Mouse (Mus musculus) liver, embryonic 12.5 days (tissue): ENCODE measurements around the gene Kcnk10. TPM values are rescaled to one million over a fixed set of nuclear protein-coding genes. Genes with fewer than 3 reads are reported as not detected.
A peak's percentile ranks its signal among the peaks of the same experiment; 100 is the strongest.

Source experiments
- ATAC-seq: fragments of 200-750 bp; cut with Nextera tagmentation; 2 replicates; pipeline ENCODE4 v1.8.0; 2017; ENCODE audit warnings: moderate number of reproducible peaks, mild to moderate bottlenecking, moderate library complexity
- H3K27ac ChIP-seq: fragments of 300-500 bp; sonication (generic); 2 replicates; pipeline ENCODE4 v1.5.1; 2016; ENCODE audit warnings: mild to moderate bottlenecking
- H3K27me3 ChIP-seq: fragments of 300-500 bp; sonication (generic); replicated peaks from 2 replicates; pipeline ENCODE4 v1.6.1; 2016; ENCODE audit warnings: mild to moderate bottlenecking, moderate library complexity
- H3K36me3 ChIP-seq: fragments of 300-500 bp; sonication (generic); 2 replicates; pipeline ENCODE4 v1.6.1; 2016; ENCODE audit warnings: mild to moderate bottlenecking, moderate library complexity
- H3K4me1 ChIP-seq: fragments of 300-500 bp; sonication (generic); 2 replicates; pipeline ENCODE4 v1.6.1; 2016
- H3K4me2 ChIP-seq: fragments of 300-500 bp; sonication (generic); 2 replicates; pipeline ENCODE4 v1.6.1; 2016; ENCODE audit warnings: mild to moderate bottlenecking, moderate library complexity
- H3K4me3 ChIP-seq: fragments of 300-500 bp; sonication (generic); 2 replicates; pipeline ENCODE4 v1.5.1; 2016; ENCODE audit warnings: mild to moderate bottlenecking, moderate library complexity
- H3K9ac ChIP-seq: fragments of 300-500 bp; sonication (generic); 2 replicates; pipeline ENCODE4 v1.6.1; 2016; ENCODE audit warnings: mild to moderate bottlenecking, moderate library complexity
- H3K9me3 ChIP-seq: fragments of 300-500 bp; sonication (generic); replicated peaks from 2 replicates; pipeline ENCODE4 v1.6.1; 2016; ENCODE audit warnings: mild to moderate bottlenecking, moderate library complexity
- whole genome bisulfite sequencing: fragments of 180-500 bp; shearing (Covaris S2); methylation state at CpG from one replicate; pipeline ENCODE4 v1.1.7; 2016; ENCODE audit not compliant: insufficient replicate concordance; 5-methylcytosine and 5-hydroxymethylcytosine counted together
- polyA plus RNA-seq: library from polyadenylated mRNA; unstranded; fragments of >200 nt; fragmentation: Nextera tagmentation; extraction: Ambion mirVana; gene quantifications from 2 replicates; pipeline ENCODE4 v1.2.1, GENCODE M21; 2016

The Kcnk10 gene
- polyA plus RNA-seq, 1 experiment from 2014 or later, result not detected

- WGBS, result 50% methylated on average over 2 of the region's 2 CpGs
- H3K4me2 ChIP-seq, result no peak overlapping the region
- no peak for ATAC-seq
Observed at GRCm38 (mm10) chr12:98591016-98591415, 12.9 kb upstream of the Kcnk10 start.

GRCm38 (mm10) chr12:98588573-98588972 is 10.5 kb upstream of the Kcnk10 start:
- H3K4me1 ChIP-seq, result no peaks in the 10 kb centered on the region
- H3K36me3 ChIP-seq, result no peaks in the 10 kb centered on the region
- no peaks in the 10 kb centered on the region for H3K27me3 ChIP-seq
- H3K9me3 ChIP-seq, result no peaks in the 10 kb centered on the region
- H3K4me2 ChIP-seq, result no peak overlapping the region
- H3K4me3 ChIP-seq, result no peak overlapping the region
- no peak overlapping the region for H3K9ac ChIP-seq
- 65% methylated on average over 6 of the region's 6 CpGs for WGBS
- H3K27ac ChIP-seq, result no peak overlapping the region
- ATAC-seq, result no peak

More at GRCm38 (mm10) chr12:98591016-98591415, 12.9 kb upstream of the Kcnk10 start:
- Histone ChIP-seq H3K4me1 (no peaks in the 10 kb centered on the region), H3K36me3 (no peaks in the 10 kb centered on the region), H3K4me3 (no peak overlapping the region), H3K9ac (no peak overlapping the region), H3K9me3 (no peaks in the 10 kb centered on the region), H3K27ac (no peak overlapping the region), H3K27me3 (no peaks in the 10 kb centered on the region)

- no peaks in the 10 kb centered on the region for H3K27me3 ChIP-seq
- no peaks in the 10 kb centered on the region for H3K9me3 ChIP-seq
- WGBS, result 30% methylated on average over 3 of the region's 3 CpGs
- no peak for ATAC-seq
- H3K36me3 ChIP-seq, result no peaks in the 10 kb centered on the region
- no peak overlapping the region for H3K4me3 ChIP-seq
- no peak overlapping the region for H3K4me2 ChIP-seq
- H3K27ac ChIP-seq, result no peak overlapping the region
- H3K9ac ChIP-seq, result no peak overlapping the region
- H3K4me1 ChIP-seq, result no peaks in the 10 kb centered on the region
Observed at GRCm38 (mm10) chr12:98585302-98585701, 7.2 kb upstream of the Kcnk10 start.

- WGBS, result 47% methylated on average over 8 of the region's 8 CpGs
Observed at GRCm38 (mm10) chr12:98575942-98576550, 2.1 kb downstream of the Kcnk10 start.

GRCm38 (mm10) chr12:98575195-98575887 is 2.8 kb downstream of the Kcnk10 start:
- no peak overlapping the region for H3K9ac ChIP-seq
- no peak overlapping the region for H3K27ac ChIP-seq
- WGBS, result 10% methylated on average over 17 of the region's 17 CpGs
- ATAC-seq, result no peak
- H3K27me3 ChIP-seq, result peaks cover 74% of the 10 kb centered on the region
- no peaks in the 10 kb centered on the region for H3K36me3 ChIP-seq
- H3K9me3 ChIP-seq, result no peaks in the 10 kb centered on the region
- H3K4me1 ChIP-seq, result 0 out of 2 replicates have a peak, but pooled peaks cover 3% of the 10 kb centered on the region
- H3K4me2 ChIP-seq, result peak overlapping the region; percentile 75
- peak overlapping the region; percentile 54 for H3K4me3 ChIP-seq

More at GRCm38 (mm10) chr12:98575942-98576550, 2.1 kb downstream of the Kcnk10 start:
- Histone ChIP-seq H3K4me1 (0 out of 2 replicates have a peak, but pooled peaks cover 3% of the 10 kb centered on the region), H3K27ac (no peak overlapping the region), H3K36me3 (no peaks in the 10 kb centered on the region), H3K9ac (no peak overlapping the region), H3K9me3 (no peaks in the 10 kb centered on the region), H3K27me3 (peaks cover 73% of the 10 kb centered on the region), H3K4me3 (no peak overlapping the region), H3K4me2 (no peak overlapping the region)
- no peak for ATAC-seq

GRCm38 (mm10) chr12:98574353-98575194 is 3.5 kb downstream of the Kcnk10 start:
- 0 out of 2 replicates have a peak, but pooled peaks cover 3% of the 10 kb centered on the region for H3K4me1 ChIP-seq
- ATAC-seq, result 0 out of 2 replicates have a peak, but pooled peaks have one; percentile 32

GRCm38 (mm10) chr12:98573317-98574270 is 4.5 kb downstream of the Kcnk10 start:
- Histone ChIP-seq H3K4me1 (0 out of 2 replicates have a peak, but pooled peaks cover 3% of the 10 kb centered on the region), H3K4me3 (peak overlapping the region; percentile 54; the same call in 1 of the 2 replicates), H3K9ac (no peak overlapping the region), H3K36me3 (no peaks in the 10 kb centered on the region), H3K27me3 (peaks cover 75% of the 10 kb centered on the region), H3K4me2 (peak overlapping the region; percentile 75), H3K9me3 (no peaks in the 10 kb centered on the region), H3K27ac (no peak overlapping the region)
- 17% methylated on average over 25 of the region's 25 CpGs for WGBS
- ATAC-seq, result no peak

More at GRCm38 (mm10) chr12:98574353-98575194, 3.5 kb downstream of the Kcnk10 start:
- H3K9ac ChIP-seq, result no peak overlapping the region
- H3K27me3 ChIP-seq, result peaks cover 79% of the 10 kb centered on the region
- peak overlapping the region; percentile 75 for H3K4me2 ChIP-seq
- H3K36me3 ChIP-seq, result no peaks in the 10 kb centered on the region
- WGBS, result under 1% methylated on average over 81 of the region's 84 CpGs
- peak overlapping the region; percentile 54 for H3K4me3 ChIP-seq
- H3K27ac ChIP-seq, result no peak overlapping the region
- no peaks in the 10 kb centered on the region for H3K9me3 ChIP-seq

- ATAC-seq, result no peak
- 0 out of 2 replicates have a peak, but pooled peaks cover 3% of the 10 kb centered on the region for H3K4me1 ChIP-seq
- no peak overlapping the region for H3K4me3 ChIP-seq
- peaks cover 60% of the 10 kb centered on the region for H3K27me3 ChIP-seq
- no peak overlapping the region for H3K27ac ChIP-seq
- no peaks in the 10 kb centered on the region for H3K36me3 ChIP-seq
- 31% methylated on average over 8 of the region's 8 CpGs for WGBS
- H3K9ac ChIP-seq, result no peak overlapping the region
- no peak overlapping the region for H3K4me2 ChIP-seq
- no peaks in the 10 kb centered on the region for H3K9me3 ChIP-seq
Observed at GRCm38 (mm10) chr12:98571896-98572680, 6.0 kb downstream of the Kcnk10 start.

GRCm38 (mm10) chr12:98569380-98569779 is 8.7 kb downstream of the Kcnk10 start:
- Histone ChIP-seq H3K36me3 (no peaks in the 10 kb centered on the region), H3K9me3 (no peaks in the 10 kb centered on the region), H3K4me2 (no peak overlapping the region), H3K4me1 (no peaks in the 10 kb centered on the region), H3K27me3 (peaks cover 33% of the 10 kb centered on the region), H3K9ac (no peak overlapping the region), H3K4me3 (no peak overlapping the region), H3K27ac (no peak overlapping the region)
- no peak for ATAC-seq
- 36% methylated on average over 6 of the region's 6 CpGs for WGBS

GRCm38 (mm10) chr12:98567877-98568276 is 10.2 kb downstream of the Kcnk10 start:
- H3K4me1 ChIP-seq, result no peaks in the 10 kb centered on the region
- H3K36me3 ChIP-seq, result no peaks in the 10 kb centered on the region
- peaks cover 19% of the 10 kb centered on the region for H3K27me3 ChIP-seq
- no peak overlapping the region for H3K27ac ChIP-seq
- no peaks in the 10 kb centered on the region for H3K9me3 ChIP-seq
- no peak overlapping the region for H3K4me2 ChIP-seq
- WGBS, result 80% methylated on average over 6 of the region's 6 CpGs
- no peak overlapping the region for H3K9ac ChIP-seq
- H3K4me3 ChIP-seq, result no peak overlapping the region
- no peak for ATAC-seq
